Mouse (Mus musculus) liver, adult 2 months (tissue): ENCODE results near the gene Icmt. TPM values are rescaled to one million over a fixed set of nuclear protein-coding genes. Genes with fewer than 3 reads are reported as not detected.

Experiments
- DNase-seq: peaks from one replicate; pipeline ENCODE4 v3.0.0-alpha.2; 2011; ENCODE audit warnings: low read depth, low spot score; ENCODE audit errors: extremely low read depth
- H3K27ac ChIP-seq: fragments of 200-500 bp; replicated peaks from 2 replicates; pipeline ENCODE4 v1.5.1; 2012; ENCODE audit warnings: low read depth, mild to moderate bottlenecking, control low read depth, inconsistent platforms, low read length; ENCODE audit not compliant: insufficient read depth
- H3K27me3 ChIP-seq: fragments of 200-500 bp; 2 replicates; pipeline ENCODE4 v1.6.1; 2012; ENCODE audit warnings: mild to moderate bottlenecking, moderate library complexity, low read length, inconsistent platforms; ENCODE audit not compliant: control insufficient read depth, insufficient read depth
- H3K36me3 ChIP-seq: fragments of 200-500 bp; 2 replicates; pipeline ENCODE4 v1.6.1; 2012; ENCODE audit warnings: low read length, inconsistent platforms; ENCODE audit not compliant: control insufficient read depth, insufficient read depth
- H3K4me1 ChIP-seq: fragments of 200-500 bp; 2 replicates; pipeline ENCODE4 v1.6.1; 2011; ENCODE audit warnings: low read length; ENCODE audit not compliant: control insufficient read depth, insufficient read depth
- H3K4me3 ChIP-seq: fragments of 200-500 bp; 2 replicates; pipeline ENCODE4 v1.5.1; 2011; ENCODE audit warnings: low read depth, mild to moderate bottlenecking, control low read depth, low read length, moderate library complexity; ENCODE audit not compliant: insufficient read depth
- H3K79me2 ChIP-seq: fragments of 200-500 bp; 2 replicates; pipeline ENCODE4 v1.6.1; 2012; ENCODE audit warnings: inconsistent platforms, mild to moderate bottlenecking, low read length, moderate library complexity; ENCODE audit not compliant: control insufficient read depth, insufficient read depth
- H3K9ac ChIP-seq: fragments of 200-500 bp; 2 replicates; pipeline ENCODE4 v1.6.1; 2012; ENCODE audit warnings: low read depth, mild to moderate bottlenecking, control low read depth, inconsistent platforms, low read length
- CTCF ChIP-seq: fragments of 200-500 bp; IDR thresholded peaks from 2 replicates; pipeline ENCODE4 v1.5.1; 2011; ENCODE audit warnings: low read depth, low read length, control low read depth
- POLR2A ChIP-seq: fragments of 200-500 bp; IDR thresholded peaks from 2 replicates; pipeline ENCODE4 v1.6.1; 2011; ENCODE audit warnings: low read length, control low read depth; ENCODE audit not compliant: insufficient read depth; ENCODE audit errors: extremely low read depth
- WGBS: fragments of 180-500 bp; shearing (Covaris S2); methylation state at CpG from one replicate; pipeline ENCODE4 v1.1.7; 2018; 5-methylcytosine and 5-hydroxymethylcytosine counted together
- polyA plus RNA-seq: library from polyadenylated mRNA; depleted of rRNA; stranded (reverse); fragments of >200 nt; gene quantifications from 2 replicates; pipeline ENCODE4 v1.2.3, GENCODE M21; 2012
- total RNA-seq: library from RNA; depleted of rRNA; stranded (reverse); fragments of >200 nt; gene quantifications from 2 replicates; pipeline ENCODE4 v1.2.3, GENCODE M21; 2014

Icmt gene
- total and polyA plus RNA-seq, 2 experiments, result 13.2 to 16.5 TPM

GRCm38 (mm10) chr4:152332952-152333351, 35.9 kb downstream of the Icmt start:
- H3K27ac ChIP-seq, result no peak overlapping the region
- DNase-seq, result peak; percentile 17
- no peaks in the 10 kb centered on the region for H3K4me1 ChIP-seq
- H3K79me2 ChIP-seq, result no peaks in the 10 kb centered on the region
- H3K9ac ChIP-seq, result no peak overlapping the region
- no peaks in the 10 kb centered on the region for H3K27me3 ChIP-seq
- peaks cover 16% of the 10 kb centered on the region; the same call in 1 of the 2 replicates for H3K36me3 ChIP-seq
- 39% methylated on average over 2 of the region's 2 CpGs for WGBS
- no peak overlapping the region for H3K4me3 ChIP-seq
- TF ChIP-seq CTCF (peak; percentile 95), POLR2A (no peak)

GRCm38 (mm10) chr4:152333587-152333986, 36.6 kb downstream of the Icmt start:
- Histone ChIP-seq H3K9ac (no peak overlapping the region), H3K27ac (no peak overlapping the region), H3K4me3 (no peak overlapping the region), H3K36me3 (peaks cover 16% of the 10 kb centered on the region; the same call in 1 of the 2 replicates), H3K4me1 (no peaks in the 10 kb centered on the region), H3K27me3 (peaks cover 2% of the 10 kb centered on the region; the same call in 1 of the 2 replicates), H3K79me2 (no peaks in the 10 kb centered on the region)
- 96% methylated on average over 12 of the region's 12 CpGs for WGBS
- DNase-seq, result no peak
- TF ChIP-seq CTCF (no peak), POLR2A (no peak)

GRCm38 (mm10) chr4:152337772-152338171, 40.7 kb downstream of the Icmt start:
- peaks cover 11% of the 10 kb centered on the region for H3K27me3 ChIP-seq
- 34% methylated on average over 6 of the region's 6 CpGs for WGBS
- TF ChIP-seq CTCF (no peak), POLR2A (no peak)
- DNase-seq, result no peak
- H3K9ac ChIP-seq, result no peak overlapping the region
- peaks cover 2% of the 10 kb centered on the region; the same call in 1 of the 2 replicates for H3K36me3 ChIP-seq
- no peaks in the 10 kb centered on the region for H3K4me1 ChIP-seq
- no peak overlapping the region for H3K27ac ChIP-seq
- H3K79me2 ChIP-seq, result no peaks in the 10 kb centered on the region
- H3K4me3 ChIP-seq, result no peak overlapping the region

- no peak within 1 kb of the TSS for H3K27ac ChIP-seq
- no peak for DNase-seq
- TF ChIP-seq POLR2A, result no peak
- no peak for TF ChIP-seq CTCF
- H3K27me3 ChIP-seq, result peaks cover 11% of the 10 kb centered on the region
- H3K79me2 ChIP-seq, result no peaks in the 10 kb centered on the region
- H3K4me3 ChIP-seq, result no peak within 1 kb of the TSS
- no peaks in the 10 kb centered on the region for H3K4me1 ChIP-seq
- no peaks in the 10 kb centered on the region; the same call in 1 of the 2 replicates for H3K36me3 ChIP-seq
- no peak within 1 kb of the TSS for H3K9ac ChIP-seq
- 3% methylated on average over 107 of the region's 120 CpGs for WGBS
Observed at GRCm38 (mm10) chr4:152338419-152339292, 41.6 kb downstream of the Icmt start, which contains the start of gene Chd5. TSS of gene Chd5 (plus strand) at chr4:152338651.

GRCm38 (mm10) chr4:152339293-152339790, 42.3 kb downstream of the Icmt start:
- H3K27me3 ChIP-seq, result peaks cover 11% of the 10 kb centered on the region

More at GRCm38 (mm10) chr4:152339293-152339790, 42.3 kb downstream of the Icmt start:
- no peaks in the 10 kb centered on the region for H3K36me3 ChIP-seq
- 7% methylated on average over 26 of the region's 26 CpGs for WGBS
- TF ChIP-seq POLR2A, result no peak
- TF ChIP-seq CTCF, result no peak
- H3K4me3 ChIP-seq, result no peak overlapping the region
- no peaks in the 10 kb centered on the region for H3K79me2 ChIP-seq
- H3K9ac ChIP-seq, result no peak overlapping the region
- no peaks in the 10 kb centered on the region for H3K4me1 ChIP-seq
- no peak for DNase-seq
- H3K27ac ChIP-seq, result no peak overlapping the region
